Mouse (Mus musculus) CH12.LX (cell line): ENCODE measurements around the gene Pds5a.

Source experiments
- CTCF ChIP-seq, 2 experiments: IDR thresholded peaks in 1 of 2; conservative IDR thresholded peaks in 1 of 2; 2 replicates each; pipeline ENCODE4 v1.5.1; 2011 to 2012; ENCODE audit warnings: low read depth in 2 of 2, low read length in 2 of 2, improper control_type of control experiment in 1 of 2, inconsistent platforms in 1 of 2, mild to moderate bottlenecking in 1 of 2, moderate library complexity in 1 of 2
- EP300 ChIP-seq: IDR thresholded peaks from 2 replicates; pipeline ENCODE4 v1.6.1; 2011; ENCODE audit warnings: low read length, improper control_type of control experiment
- ETS1 ChIP-seq: conservative IDR thresholded peaks from 2 replicates; pipeline ENCODE4 v1.6.1; 2012; ENCODE audit warnings: low read depth, mild to moderate bottlenecking, inconsistent platforms, low read length, improper control_type of control experiment, moderate library complexity
- KAT2A ChIP-seq: IDR thresholded peaks from 2 replicates; pipeline ENCODE4 v1.6.1; 2012; ENCODE audit warnings: low read length, improper control_type of control experiment, inconsistent platforms; ENCODE audit not compliant: insufficient replicate concordance
- MXI1 ChIP-seq: IDR thresholded peaks from 2 replicates; pipeline ENCODE4 v1.6.1; 2011; ENCODE audit warnings: mild to moderate bottlenecking, low read depth, low read length, improper control_type of control experiment
- NELFE ChIP-seq: IDR thresholded peaks from 2 replicates; pipeline ENCODE4 v1.6.1; 2011; ENCODE audit warnings: low read depth, low read length, improper control_type of control experiment
- POLR2A ChIP-seq: IDR thresholded peaks from 2 replicates; pipeline ENCODE4 v1.6.1; 2011; ENCODE audit warnings: low read depth, mild to moderate bottlenecking, improper control_type of control experiment, low read length
- ZC3H11A ChIP-seq: IDR thresholded peaks from 2 replicates; pipeline ENCODE4 v1.6.1; 2012; ENCODE audit warnings: low read depth, mild to moderate bottlenecking, inconsistent platforms, low read length, improper control_type of control experiment
- ZMIZ1 ChIP-seq: IDR thresholded peaks from 2 replicates; pipeline ENCODE4 v1.6.1; 2012; ENCODE audit warnings: low read depth, mild to moderate bottlenecking, inconsistent platforms, low read length, improper control_type of control experiment

- TF ChIP-seq NELFE (no peak), CTCF (conservative IDR thresholded peaks at IDR 0.05 in 1 of 2, IDR thresholded peaks at IDR 0.05 in 1 of 2; ENCODE audit: low read depth in 2 of 2, low read length in 2 of 2) (no peak), EP300 (no peak), ZC3H11A (no peak), ETS1 (no peak), MXI1 (no peak), KAT2A (no peak), POLR2A (no peak), ZMIZ1 (no peak)
Observed at GRCm38 (mm10) chr5:65703261-65703660, 5.2 kb upstream of the Pds5a start.
